20 mouse cellular contexts compared by ENCODE assay signal in genomic region chr2:115963293-115963835, GRCm38 (mm10).
A peak's percentile ranks its signal among the peaks of the same experiment; 100 is the strongest.
DNase-seq lines count a peak whose midpoint lies in the region; ATAC-seq and TF ChIP-seq lines count a peak whose summit lies in the region.
"Had no signal": no experiment of that assay in that cellular context is flagged by ENCODE, and none has a peak within 500 bp of the region (broad histone marks: within the 10 kb centered on the region; RNA-seq: fewer than 3 reads in every experiment).

No protein-coding gene starts in this region.

- H3K27me3 ChIP-seq in forebrain, embryonic 13.5 days = no peaks in the 10 kb centered on the region
- no peaks in the 10 kb centered on the region for H3K27me3 ChIP-seq in forebrain, postnatal 0 days (ENCODE audit: insufficient read depth, low read length)
- no peaks in the 10 kb centered on the region for H3K27me3 ChIP-seq in heart, embryonic 12.5 days (replicated peaks)
- no peaks in the 10 kb centered on the region for H3K27me3 ChIP-seq in hindbrain, embryonic 12.5 days
- H3K27me3 ChIP-seq in hindbrain, postnatal 0 days (ENCODE audit: insufficient read depth, low read length) = no peaks in the 10 kb centered on the region
- H3K27me3 ChIP-seq: embryonic facial prominence, embryonic 15.5 days; liver, embryonic 13.5 days had no signal

- no peak for ATAC-seq in forebrain, embryonic 13.5 days
- ATAC-seq in forebrain, postnatal 0 days = no peak
- ATAC-seq in heart, embryonic 12.5 days (ENCODE audit: insufficient number of reproducible peaks, low FRiP score) = peak; percentile 49; the same call in 1 of the 2 replicates
- no peak for ATAC-seq in hindbrain, embryonic 12.5 days (ENCODE audit: low FRiP score)
- no peak for ATAC-seq in hindbrain, postnatal 0 days
- ATAC-seq: CD4-positive, CD25-positive, alpha-beta regulatory T cell, adult 4 months had no signal

- no peak for TF ChIP-seq CTCF in forebrain, postnatal 0 days (IDR thresholded peaks at IDR 0.05; ENCODE audit: low read depth)
- TF ChIP-seq CTCF in hindbrain, postnatal 0 days (IDR thresholded peaks at IDR 0.05; ENCODE audit: low read depth) = no peak

- DNase-seq in forebrain, postnatal 0 days = no peak
- no peak for DNase-seq in heart, postnatal 14 days
- no peak for DNase-seq in hindbrain, postnatal 0 days (ENCODE audit: low spot score)
- DNase-seq in brain, adult 2 months (ENCODE audit: low read depth, low spot score) = peak; percentile 55
- no peak for DNase-seq in gastrocnemius, postnatal 36 days
- DNase-seq: cerebellum, adult 2 months; cerebellum, postnatal 36 days; kidney, adult 9 months; liver, embryonic 13.5 days; lung, embryonic 14.5 days; lung, postnatal 36 days; retina, postnatal 1 day; right cerebral cortex, postnatal 4 days had no signal

- H3K4me1 ChIP-seq in forebrain, embryonic 13.5 days = peaks cover 26% of the 10 kb centered on the region
- H3K4me1 ChIP-seq in forebrain, postnatal 0 days (ENCODE audit: insufficient read depth) = 0 out of 2 replicates have a peak, but pooled peaks cover 9% of the 10 kb centered on the region
- H3K4me1 ChIP-seq in heart, embryonic 12.5 days (replicated peaks) = peaks cover 39% of the 10 kb centered on the region
- H3K4me1 ChIP-seq in hindbrain, embryonic 12.5 days = peaks cover 16% of the 10 kb centered on the region
- no peaks in the 10 kb centered on the region for H3K4me1 ChIP-seq in hindbrain, postnatal 0 days (ENCODE audit: insufficient read depth, low read length)
- H3K4me1 ChIP-seq: liver, embryonic 13.5 days had no signal

- 47% methylated on average over 5 of the region's 5 CpGs for WGBS in forebrain, embryonic 13.5 days
- 38% methylated on average over 5 of the region's 5 CpGs for WGBS in forebrain, postnatal 0 days
- 19% methylated on average over 5 of the region's 5 CpGs for WGBS in heart, embryonic 12.5 days
- 30% methylated on average over 5 of the region's 5 CpGs for WGBS in hindbrain, embryonic 12.5 days
- 19% methylated on average over 5 of the region's 5 CpGs for WGBS in hindbrain, postnatal 0 days

- intact Hi-C loops in heart, postnatal 14 days (cut with DNase I) = no loop called here
- intact Hi-C loops in gastrocnemius, postnatal 36 days (cut with DNase I) = no loop called here

- no peaks in the 10 kb centered on the region for H3K9me3 ChIP-seq in forebrain, embryonic 13.5 days (replicated peaks)
- H3K9me3 ChIP-seq in forebrain, postnatal 0 days (ENCODE audit: low read length) = no peaks in the 10 kb centered on the region
- H3K9me3 ChIP-seq in heart, embryonic 12.5 days (replicated peaks) = no peaks in the 10 kb centered on the region
- no peaks in the 10 kb centered on the region for H3K9me3 ChIP-seq in hindbrain, embryonic 12.5 days (replicated peaks)
- no peaks in the 10 kb centered on the region for H3K9me3 ChIP-seq in hindbrain, postnatal 0 days (ENCODE audit: low read length)
- H3K9me3 ChIP-seq: embryonic facial prominence, embryonic 15.5 days; limb, embryonic 13.5 days; liver, embryonic 13.5 days had no signal

- H3K9ac ChIP-seq in forebrain, embryonic 13.5 days = no peak overlapping the region
- no peak overlapping the region for H3K9ac ChIP-seq in forebrain, postnatal 0 days
- H3K9ac ChIP-seq in heart, embryonic 12.5 days = no peak overlapping the region
- no peak overlapping the region for H3K9ac ChIP-seq in hindbrain, embryonic 12.5 days
- H3K9ac ChIP-seq in hindbrain, postnatal 0 days (replicated peaks; ENCODE audit: low read length) = no peak overlapping the region
- H3K9ac ChIP-seq: embryonic facial prominence, embryonic 15.5 days; limb, embryonic 13.5 days; liver, embryonic 13.5 days; lung, embryonic 14.5 days had no signal

- peak overlapping the region; percentile 44; the same call in 1 of the 2 replicates for H3K27ac ChIP-seq in forebrain, embryonic 13.5 days
- no peak overlapping the region for H3K27ac ChIP-seq in forebrain, postnatal 0 days (ENCODE audit: low read depth, low read length)
- peak overlapping the region; percentile 81 for H3K27ac ChIP-seq in heart, embryonic 12.5 days (ENCODE audit: poor library complexity, severe bottlenecking)
- H3K27ac ChIP-seq in hindbrain, embryonic 12.5 days = peak overlapping the region; percentile 40
- no peak overlapping the region for H3K27ac ChIP-seq in hindbrain, postnatal 0 days
- H3K27ac ChIP-seq: embryonic facial prominence, embryonic 15.5 days; limb, embryonic 13.5 days; liver, embryonic 13.5 days had no signal

- peaks cover 12% of the 10 kb centered on the region for H3K36me3 ChIP-seq in forebrain, embryonic 13.5 days (ENCODE audit: poor library complexity, severe bottlenecking)
- no peaks in the 10 kb centered on the region for H3K36me3 ChIP-seq in forebrain, postnatal 0 days (ENCODE audit: insufficient read depth)
- peaks cover 12% of the 10 kb centered on the region; the same call in 1 of the 2 replicates for H3K36me3 ChIP-seq in heart, embryonic 12.5 days
- no peaks in the 10 kb centered on the region for H3K36me3 ChIP-seq in hindbrain, embryonic 12.5 days
- H3K36me3 ChIP-seq in hindbrain, postnatal 0 days (ENCODE audit: insufficient read depth, low read length) = no peaks in the 10 kb centered on the region
- H3K36me3 ChIP-seq: embryonic facial prominence, embryonic 15.5 days; G1E; limb, embryonic 13.5 days; liver, embryonic 13.5 days had no signal

- no peak overlapping the region for H3K4me2 ChIP-seq in forebrain, embryonic 13.5 days
- no peak overlapping the region for H3K4me2 ChIP-seq in forebrain, postnatal 0 days (ENCODE audit: low read depth)
- H3K4me2 ChIP-seq in heart, embryonic 12.5 days = peak overlapping the region; percentile 50
- H3K4me2 ChIP-seq in hindbrain, embryonic 12.5 days (replicated peaks) = no peak overlapping the region
- H3K4me2 ChIP-seq in hindbrain, postnatal 0 days (ENCODE audit: low read depth, low read length) = no peak overlapping the region
- H3K4me2 ChIP-seq: embryonic facial prominence, embryonic 15.5 days; limb, embryonic 13.5 days; liver, embryonic 13.5 days; lung, embryonic 14.5 days had no signal

- H3K4me3 ChIP-seq in forebrain, embryonic 13.5 days = no peak overlapping the region
- H3K4me3 ChIP-seq in forebrain, postnatal 0 days (ENCODE audit: low read depth, low read length) = no peak overlapping the region
- no peak overlapping the region for H3K4me3 ChIP-seq in heart, embryonic 12.5 days
- H3K4me3 ChIP-seq in hindbrain, embryonic 12.5 days = no peak overlapping the region
- H3K4me3 ChIP-seq in hindbrain, postnatal 0 days (ENCODE audit: low read length) = no peak overlapping the region
- H3K4me3 ChIP-seq: embryonic facial prominence, embryonic 15.5 days; limb, embryonic 13.5 days; liver, embryonic 13.5 days had no signal

Comparison
In these comparisons a context has a peak if more than half of its experiments do, and no peak if none do; other contexts are left out.
1. H3K27ac ChIP-seq: peak in forebrain, embryonic 13.5 days (single experiment), heart, embryonic 12.5 days (single experiment) and hindbrain, embryonic 12.5 days (single experiment); none in forebrain, postnatal 0 days (single experiment) and hindbrain, postnatal 0 days (single experiment).